Mouse (Mus musculus): Measurements from ENCODE around the gene Abhd4. TPM values are rescaled to one million over a fixed set of nuclear protein-coding genes. Genes with fewer than 3 reads are reported as not detected.
A peak's percentile ranks its signal among the peaks of the same experiment; 100 is the strongest.

Gene Abhd4
- 10 to 100 TPM; 40.8 to 49.9 (median 44.7) TPM for total RNA-seq (2022)

- DNase-seq (ENCODE audit: low spot score), result peak; percentile 96
These were observed at the start of gene Abhd4, which contains the start of gene Dad1 for GRCm38 (mm10) chr14:54253741-54254291. Abhd4 (plus strand) TSS chr14:54254188. Dad1 (minus strand) TSS chr14:54254104.

- no peak for DNase-seq (ENCODE audit: low spot score)
These were observed 49.7 kb upstream of the Abhd4 start for GRCm38 (mm10) chr14:54204311-54204710.

- no peak for DNase-seq (ENCODE audit: low spot score)
These were observed 49.2 kb upstream of the Abhd4 start for GRCm38 (mm10) chr14:54204786-54205185.

- no peak for DNase-seq (ENCODE audit: low spot score)
These were observed 48.1 kb upstream of the Abhd4 start for GRCm38 (mm10) chr14:54205904-54206303.

GRCm38 (mm10) chr14:54206309-54206708, 47.7 kb upstream of the Abhd4 start:
- DNase-seq (ENCODE audit: low spot score), result no peak

- no peak for DNase-seq (ENCODE audit: low spot score)
These were observed 47.0 kb upstream of the Abhd4 start for GRCm38 (mm10) chr14:54206750-54207550.

GRCm38 (mm10) chr14:54207924-54208323, 46.1 kb upstream of the Abhd4 start:
- no peak for DNase-seq (ENCODE audit: low spot score)

- no peak for DNase-seq (ENCODE audit: low spot score)
These were observed 45.2 kb upstream of the Abhd4 start for GRCm38 (mm10) chr14:54208741-54209140.

GRCm38 (mm10) chr14:54209932-54210331, 44.1 kb upstream of the Abhd4 start:
- DNase-seq (ENCODE audit: low spot score), result no peak

- no peak for DNase-seq (ENCODE audit: low spot score)
These were observed 43.6 kb upstream of the Abhd4 start for GRCm38 (mm10) chr14:54210401-54210800.

- no peak for DNase-seq (ENCODE audit: low spot score)
These were observed 42.8 kb upstream of the Abhd4 start for GRCm38 (mm10) chr14:54211199-54211598.

- no peak for DNase-seq (ENCODE audit: low spot score)
These were observed 42.2 kb upstream of the Abhd4 start for GRCm38 (mm10) chr14:54211755-54212154.

GRCm38 (mm10) chr14:54213734-54214133, 40.3 kb upstream of the Abhd4 start:
- no peak for DNase-seq (ENCODE audit: low spot score)

GRCm38 (mm10) chr14:54214477-54214876, 39.5 kb upstream of the Abhd4 start:
- DNase-seq (ENCODE audit: low spot score), result no peak

- DNase-seq (ENCODE audit: low spot score), result no peak
These were observed 39.1 kb upstream of the Abhd4 start for GRCm38 (mm10) chr14:54214901-54215300.

- no peak for DNase-seq (ENCODE audit: low spot score)
These were observed 37.9 kb upstream of the Abhd4 start for GRCm38 (mm10) chr14:54216126-54216525.

GRCm38 (mm10) chr14:54218233-54218632, 35.8 kb upstream of the Abhd4 start:
- DNase-seq (ENCODE audit: low spot score), result no peak

- DNase-seq (ENCODE audit: low spot score), result no peak
These were observed 35.3 kb upstream of the Abhd4 start for GRCm38 (mm10) chr14:54218721-54219120.

- no peak for DNase-seq (ENCODE audit: low spot score)
These were observed 34.7 kb upstream of the Abhd4 start for GRCm38 (mm10) chr14:54219256-54219655.

- no peak for DNase-seq (ENCODE audit: low spot score)
These were observed 34.1 kb upstream of the Abhd4 start for GRCm38 (mm10) chr14:54219849-54220248.

GRCm38 (mm10) chr14:54220726-54221494, 33.1 kb upstream of the Abhd4 start:
- DNase-seq (ENCODE audit: low spot score), result no peak

GRCm38 (mm10) chr14:54221641-54222040, 32.3 kb upstream of the Abhd4 start:
- no peak for DNase-seq (ENCODE audit: low spot score)

All from heart, adult 8-10 months (tissue).